Mouse (Mus musculus) hindbrain, postnatal 0 days (tissue): ENCODE results near the gene March2. TPM values are rescaled to one million over a fixed set of nuclear protein-coding genes. Genes with fewer than 3 reads are reported as not detected.
"Not testable (repeated sequence)": the region's sequence is repeated elsewhere in the genome, so short reads cannot be mapped to it uniquely, and the experiment has no call there.

Experiments used
- ATAC-seq: fragments of 200-750 bp; cut with Nextera tagmentation; 2 replicates; pipeline ENCODE4 v1.8.0; 2017; ENCODE audit warnings: mild to moderate bottlenecking, moderate TSS enrichment, moderate library complexity
- DNase-seq: peaks from one replicate; pipeline ENCODE4 v3.0.0-alpha.2; 2015; ENCODE audit warnings: low spot score
- H3K27ac ChIP-seq: fragments of 300-500 bp; sonication (generic); 2 replicates; pipeline ENCODE4 v1.5.1; 2014; ENCODE audit warnings: mild to moderate bottlenecking
- H3K27me3 ChIP-seq: fragments of 300-500 bp; sonication (generic); 2 replicates; pipeline ENCODE4 v1.6.1; 2014; ENCODE audit warnings: low read length, mixed read lengths; ENCODE audit not compliant: insufficient read depth
- H3K36me3 ChIP-seq: fragments of 300-500 bp; sonication (generic); 2 replicates; pipeline ENCODE4 v1.6.1; 2014; ENCODE audit warnings: low read length, mixed read lengths; ENCODE audit not compliant: insufficient read depth
- H3K4me1 ChIP-seq: fragments of 300-500 bp; sonication (generic); 2 replicates; pipeline ENCODE4 v1.6.1; 2014; ENCODE audit warnings: antibody characterized with exemption, low read length, mixed read lengths; ENCODE audit not compliant: insufficient read depth
- H3K4me2 ChIP-seq: fragments of 300-500 bp; sonication (generic); 2 replicates; pipeline ENCODE4 v1.6.1; 2014; ENCODE audit warnings: low read depth, mild to moderate bottlenecking, low read length, moderate library complexity, mixed read lengths
- H3K4me3 ChIP-seq: fragments of 300-500 bp; sonication (generic); 2 replicates; pipeline ENCODE4 v1.5.1; 2014; ENCODE audit warnings: low read length
- H3K9ac ChIP-seq: fragments of 300-500 bp; sonication (generic); replicated peaks from 2 replicates; pipeline ENCODE4 v1.6.1; 2014; ENCODE audit warnings: mild to moderate bottlenecking, low read length, moderate library complexity, mixed read lengths
- H3K9me3 ChIP-seq: fragments of 300-500 bp; sonication (generic); 2 replicates; pipeline ENCODE4 v1.6.1; 2016; ENCODE audit warnings: low read length, mixed read lengths
- CTCF ChIP-seq: IDR thresholded peaks from 2 replicates; pipeline ENCODE4 v1.5.1; 2016; ENCODE audit warnings: antibody characterized with exemption, control low read depth, low read depth
- WGBS: fragments of 180-500 bp; shearing (Covaris S2); extraction: QIAGEN DNeasy Blood & Tissue Kit; methylation state at CpG from one replicate; pipeline ENCODE4 v1.1.7; 2014; 5-methylcytosine and 5-hydroxymethylcytosine counted together
- polyA plus RNA-seq: library from polyadenylated mRNA; unstranded; fragments of >200 nt; fragmentation: Nextera tagmentation; extraction: Ambion mirVana; gene quantifications from 2 replicates; pipeline ENCODE4 v1.2.1, GENCODE M21; 2015
- total RNA-seq: library from RNA; depleted of rRNA; stranded (reverse); fragments of >200 nt; gene quantifications from 2 replicates; pipeline ENCODE4 v1.2.3, GENCODE M21; 2014

Gene March2
- total and polyA plus RNA-seq, 2 experiments from 2014 or later, result 73.8 to 137 TPM

DNA sequence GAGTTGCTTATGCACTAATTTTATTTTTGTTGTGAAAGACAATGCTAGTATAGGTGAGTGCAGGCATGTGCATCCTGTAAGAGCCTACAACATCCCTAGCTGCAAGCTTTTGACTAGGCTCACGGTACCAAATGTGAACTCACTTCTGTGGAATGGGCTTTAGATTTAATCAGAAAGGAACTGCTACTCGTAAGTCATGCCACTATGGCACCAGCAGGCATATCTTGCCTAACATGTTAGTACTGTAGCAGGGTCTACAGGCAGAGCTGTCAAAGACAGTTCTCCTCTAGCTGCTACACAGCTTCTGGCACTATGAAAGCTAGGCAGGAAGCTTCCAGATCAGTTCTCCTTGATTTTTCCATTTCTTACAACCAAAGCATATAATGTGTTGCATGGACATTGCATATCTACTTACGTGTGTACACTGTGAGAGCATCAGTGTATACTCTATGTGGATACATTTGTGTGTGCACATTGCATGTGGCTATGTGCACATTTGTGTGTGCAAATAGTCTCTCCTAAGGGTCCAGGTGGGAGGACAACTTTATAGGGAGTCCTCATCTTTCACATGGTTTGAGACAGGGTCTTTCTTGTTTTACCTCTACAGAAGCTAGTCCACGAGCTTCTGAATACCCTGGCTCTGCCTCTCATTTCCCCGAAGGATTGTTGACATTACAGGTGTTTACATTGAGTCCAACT, 26.4 kb upstream of the March2 start:
- no peak for TF ChIP-seq CTCF
- DNase-seq (no peak), ATAC-seq (no peak)
- Histone ChIP-seq H3K4me3 (no peak overlapping the region), H3K9ac (no peak overlapping the region), H3K27me3 (no peaks in the 10 kb centered on the region), H3K27ac (no peak overlapping the region), H3K36me3 (peaks cover 16% of the 10 kb centered on the region), H3K4me1 (no peaks in the 10 kb centered on the region), H3K4me2 (no peak overlapping the region), H3K9me3 (no peaks in the 10 kb centered on the region)
- 90% methylated on average over 5 of the region's 5 CpGs for WGBS

DNA sequence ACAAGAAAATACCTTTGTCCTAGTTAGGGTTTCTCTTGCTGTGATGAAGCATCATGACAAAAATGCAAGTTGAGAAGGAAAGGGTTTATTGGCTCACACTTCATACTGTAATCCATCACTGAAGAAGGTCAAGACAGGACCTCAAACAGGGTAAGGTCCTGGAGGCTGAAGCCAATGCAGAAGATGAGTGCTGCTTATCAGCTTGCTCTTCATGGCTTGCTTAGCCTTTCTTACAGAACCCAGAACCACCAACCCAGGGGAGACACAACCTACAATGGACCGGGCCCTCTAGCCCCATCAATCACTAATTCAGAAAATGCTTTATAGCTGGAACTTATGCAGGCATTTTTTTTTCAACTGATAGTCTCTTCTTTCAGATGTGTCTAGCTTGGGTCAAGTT, 23.9 kb upstream of the March2 start:
- Histone ChIP-seq H3K9me3 (no peaks in the 10 kb centered on the region), H3K4me2 (no peak overlapping the region), H3K9ac (no peak overlapping the region), H3K4me1 (no peaks in the 10 kb centered on the region), H3K27ac (no peak overlapping the region), H3K4me3 (no peak overlapping the region), H3K27me3 (no peaks in the 10 kb centered on the region), H3K36me3 (no peaks in the 10 kb centered on the region; the same call in 1 of the 2 replicates)
- 83% methylated on average over 1 of the region's 1 CpGs for WGBS
- no peak for DNase-seq
- no peak for ATAC-seq
- no peak for TF ChIP-seq CTCF

DNA sequence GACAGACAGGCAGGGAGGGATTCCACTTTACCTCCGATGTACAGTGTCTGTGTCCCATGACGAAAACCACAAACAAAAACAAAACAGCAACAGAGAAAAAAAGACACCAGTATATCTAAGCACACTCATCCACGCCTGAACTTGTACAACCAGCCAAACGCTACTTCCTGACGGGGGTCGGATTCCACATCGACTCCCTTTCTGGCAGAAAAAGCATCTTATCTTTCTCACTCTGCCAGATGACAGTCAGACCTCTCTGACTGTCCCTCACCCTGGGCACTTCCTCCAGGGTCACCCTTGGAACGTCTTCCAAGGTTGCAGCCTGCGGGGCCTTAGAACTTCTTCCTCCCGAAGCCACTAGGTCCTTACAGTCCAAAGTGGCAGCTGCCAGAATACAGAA, 15.1 kb upstream of the March2 start:
- H3K27ac ChIP-seq, ATAC-seq: not testable (repeated sequence)
- whole genome bisulfite sequencing, result 89% methylated on average over 10 of the region's 10 CpGs

DNA sequence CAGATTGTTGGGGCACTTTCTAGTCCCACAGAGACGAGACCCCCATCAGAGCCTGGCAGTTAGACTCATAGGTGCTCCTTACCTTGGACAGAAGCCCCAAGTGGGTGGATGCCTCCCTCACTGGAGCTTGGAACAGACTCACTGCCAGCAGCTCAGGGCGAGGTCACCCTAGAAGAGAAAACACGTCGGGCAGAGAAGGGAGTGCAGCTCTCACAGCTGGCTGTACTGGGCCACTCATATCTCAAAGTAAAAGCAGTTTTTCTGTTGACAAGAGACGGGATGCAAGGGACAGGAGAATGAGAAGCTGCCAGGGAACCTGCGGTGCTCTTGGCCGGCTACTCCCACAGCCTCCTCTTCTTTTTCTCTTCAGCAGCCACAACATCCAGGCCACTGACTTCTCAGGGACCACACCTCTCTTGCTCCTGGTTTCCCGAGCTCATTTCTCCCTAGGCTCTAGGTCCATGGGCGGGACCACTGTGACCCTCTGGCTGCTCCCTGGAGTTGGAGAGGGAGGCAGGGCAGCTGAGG, 14.2 kb upstream of the March2 start:
- not testable (repeated sequence) for H3K4me3 ChIP-seq, H3K27me3 ChIP-seq, DNase-seq, H3K36me3 ChIP-seq, H3K9me3 ChIP-seq, H3K4me2 ChIP-seq, H3K4me1 ChIP-seq, H3K9ac ChIP-seq, H3K27ac ChIP-seq, ATAC-seq
- 61% methylated on average over 9 of the region's 9 CpGs for WGBS

More for the DNA sequence above, 15.1 kb upstream of the March2 start:
- not testable (repeated sequence) for H3K27me3 ChIP-seq, H3K9ac ChIP-seq, H3K4me2 ChIP-seq, H3K4me3 ChIP-seq, H3K36me3 ChIP-seq, DNase-seq, H3K9me3 ChIP-seq, H3K4me1 ChIP-seq

DNA sequence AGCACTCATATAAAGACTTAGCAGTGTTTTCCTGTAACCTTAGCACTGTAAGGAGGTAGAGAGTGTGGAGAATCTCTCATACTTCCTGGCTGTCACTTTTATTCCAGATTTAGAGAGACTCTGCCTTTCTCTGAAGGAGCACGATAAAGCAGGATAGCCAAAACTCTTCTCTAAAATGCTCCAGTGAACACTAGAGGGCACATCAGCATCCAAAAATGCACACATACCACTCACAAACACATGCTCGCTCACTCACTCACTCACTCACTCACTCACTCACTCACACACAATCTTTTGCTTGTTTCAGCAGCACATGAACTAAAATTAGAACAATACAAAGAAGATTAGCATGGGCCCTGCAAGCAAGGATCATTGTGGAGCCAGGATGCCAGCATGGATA, 10.7 kb upstream of the March2 start:
- Histone ChIP-seq H3K4me3 (no peak overlapping the region), H3K4me1 (no peaks in the 10 kb centered on the region), H3K36me3 (no peaks in the 10 kb centered on the region), H3K9ac (no peak overlapping the region), H3K27me3 (no peaks in the 10 kb centered on the region), H3K27ac (no peak overlapping the region), H3K9me3 (no peaks in the 10 kb centered on the region), H3K4me2 (no peak overlapping the region)
- 48% methylated on average over 2 of the region's 2 CpGs for WGBS
- DNase-seq (no peak), ATAC-seq (no peak)
- TF ChIP-seq CTCF, result peak; percentile 43

DNA sequence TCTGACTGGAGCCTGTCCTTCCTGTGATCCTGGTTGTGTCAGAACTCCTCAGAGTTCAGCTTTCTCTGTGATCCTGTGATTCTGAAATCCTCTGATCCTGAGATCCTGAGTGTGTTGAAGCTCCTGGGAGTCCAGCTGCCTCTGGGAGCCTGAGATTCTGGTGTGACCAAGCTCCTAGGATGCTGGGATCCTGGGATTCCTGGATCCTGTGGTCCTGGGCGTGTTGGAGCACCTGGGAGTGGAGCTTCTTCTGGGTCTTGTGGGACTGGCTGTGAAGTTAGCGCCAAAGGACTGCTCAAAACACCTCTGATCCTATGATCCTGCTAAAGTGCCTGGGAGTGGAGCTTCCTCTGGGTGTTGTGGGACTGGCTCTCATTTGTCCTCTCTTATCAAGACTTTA, 9.9 kb upstream of the March2 start:
- DNase-seq, result no peak
- no peak for TF ChIP-seq CTCF
- Histone ChIP-seq H3K9me3 (no peaks in the 10 kb centered on the region), H3K4me1 (no peaks in the 10 kb centered on the region), H3K27me3 (no peaks in the 10 kb centered on the region), H3K4me2 (no peak overlapping the region), H3K27ac (no peak overlapping the region), H3K4me3 (no peak overlapping the region), H3K9ac (no peak overlapping the region), H3K36me3 (no peaks in the 10 kb centered on the region)
- 83% methylated on average over 2 of the region's 2 CpGs for WGBS
- no peak for ATAC-seq

DNA sequence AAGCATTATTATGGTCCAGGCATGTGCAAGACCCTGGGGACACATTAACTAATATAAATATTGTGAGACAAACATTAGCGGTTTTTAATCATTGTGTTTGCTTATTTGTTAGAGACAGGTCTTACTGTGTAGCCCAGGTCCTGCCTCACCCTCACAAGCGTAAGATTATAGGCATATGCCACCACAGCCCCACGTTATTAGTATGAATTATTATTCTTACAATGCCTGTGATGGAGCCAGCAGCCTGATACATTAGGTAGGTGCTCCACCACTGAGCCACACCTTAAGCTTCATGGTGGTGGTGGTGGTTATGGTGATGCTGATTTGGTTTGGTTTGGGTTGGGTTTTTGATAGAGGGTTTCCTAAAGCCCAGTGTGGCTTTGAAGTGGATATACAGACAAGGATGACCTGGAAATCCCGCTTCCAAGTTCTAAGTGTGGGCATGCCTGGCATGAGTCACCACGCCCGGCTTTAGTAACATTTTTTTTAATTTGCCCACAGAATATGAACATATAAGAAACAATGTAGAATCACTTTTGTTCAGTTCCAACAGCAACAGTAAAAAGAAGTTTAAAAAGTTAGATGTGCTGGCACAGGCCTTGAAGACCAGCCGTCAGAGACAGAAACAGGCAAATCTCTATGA, 1.4 kb upstream of the March2 start:
- Histone ChIP-seq H3K4me3 (no peak overlapping the region), H3K9ac (no peak overlapping the region), H3K27ac (no peak overlapping the region), H3K4me2 (no peak overlapping the region), H3K9me3 (no peaks in the 10 kb centered on the region), H3K27me3 (no peaks in the 10 kb centered on the region), H3K4me1 (no peaks in the 10 kb centered on the region), H3K36me3 (no peaks in the 10 kb centered on the region)
- no peak for DNase-seq
- no peak for TF ChIP-seq CTCF
- no peak for ATAC-seq
- WGBS, result 95% methylated on average over 7 of the region's 7 CpGs
